19 mouse cellular contexts compared by ENCODE assay signal in genomic region chr1:39287831-39288230, GRCm38 (mm10).
DNase-seq lines count a peak whose midpoint lies in the region; ATAC-seq and TF ChIP-seq lines count a peak whose summit lies in the region.
"Had no signal": no experiment of that assay in that cellular context is flagged by ENCODE, and none has a peak within 500 bp of the region (broad histone marks: within the 10 kb centered on the region; RNA-seq: fewer than 3 reads in every experiment).

No protein-coding gene starts in this region.

- H3K27me3 ChIP-seq in embryonic facial prominence, embryonic 14.5 days (replicated peaks; ENCODE audit: control insufficient read depth, insufficient read depth, low read length): no peaks in the 10 kb centered on the region
- H3K27me3 ChIP-seq in embryonic facial prominence, embryonic 10.5 days (replicated peaks; ENCODE audit: low read depth, poor library complexity, severe bottlenecking): no peaks in the 10 kb centered on the region
- no peaks in the 10 kb centered on the region for H3K27me3 ChIP-seq in liver, adult 2 months (ENCODE audit: control insufficient read depth, insufficient read depth, low read length)
- H3K27me3 ChIP-seq in liver, embryonic 11.5 days (replicated peaks; ENCODE audit: control insufficient read depth, insufficient read depth, low read length): no peaks in the 10 kb centered on the region
- H3K27me3 ChIP-seq: forebrain, embryonic 13.5 days; limb, embryonic 13.5 days; liver, embryonic 15.5 days had no signal

- H3K4me2 ChIP-seq in embryonic facial prominence, embryonic 14.5 days (ENCODE audit: low read depth, low read length): no peak overlapping the region
- no peak overlapping the region for H3K4me2 ChIP-seq in liver, embryonic 11.5 days
- H3K4me2 ChIP-seq: forebrain, embryonic 13.5 days; limb, embryonic 13.5 days; liver, embryonic 15.5 days had no signal

- TF ChIP-seq CTCF in liver, adult 2 months (IDR thresholded peaks at IDR 0.05; ENCODE audit: low read depth, low read length): no peak
- TF ChIP-seq CTCF in embryonic fibroblast, embryonic 13.5 days (IDR thresholded peaks at IDR 0.05; ENCODE audit: borderline replicate concordance, insufficient read depth, low read length): no peak

- peak; percentile 52 for DNase-seq in embryonic facial prominence, embryonic 14.5 days (ENCODE audit: low spot score)
- DNase-seq in embryonic facial prominence, embryonic 10.5 days (ENCODE audit: low spot score): no peak
- DNase-seq in liver, adult 2 months (ENCODE audit: extremely low read depth, low read depth, low spot score): peak; percentile 36
- no peak for DNase-seq in liver, embryonic 11.5 days (ENCODE audit: low spot score)
- DNase-seq in heart, postnatal 10 days: peak; percentile 64 to 66
- no peak for DNase-seq in right cerebral cortex, adult 2 months (ENCODE audit: low spot score in 2 of 2)
- DNase-seq: cerebellum, adult 2 months; cerebellum, postnatal 36 days; gastrocnemius, postnatal 25 days; kidney, postnatal 10 days; thymus, postnatal 14 days had no signal

- H3K27ac ChIP-seq in embryonic facial prominence, embryonic 14.5 days (replicated peaks; ENCODE audit: low read depth, low read length): no peak overlapping the region
- H3K27ac ChIP-seq in embryonic facial prominence, embryonic 10.5 days (replicated peaks): no peak overlapping the region
- H3K27ac ChIP-seq in liver, adult 2 months (replicated peaks; ENCODE audit: insufficient read depth, low read depth, low read length): no peak overlapping the region
- H3K27ac ChIP-seq in liver, embryonic 11.5 days (ENCODE audit: low read depth, low read length): no peak overlapping the region
- H3K27ac ChIP-seq in embryonic fibroblast, embryonic 13.5 days (ENCODE audit: insufficient read depth, low read length): peak overlapping the region; percentile 59; the same call in 1 of the 2 replicates
- H3K27ac ChIP-seq: forebrain, embryonic 13.5 days; limb, embryonic 13.5 days; liver, embryonic 15.5 days had no signal

- no peak for TF ChIP-seq POLR2A in liver, adult 2 months (IDR thresholded peaks at IDR 0.05; ENCODE audit: extremely low read depth, insufficient read depth, low read length)
- TF ChIP-seq POLR2A in embryonic fibroblast, embryonic 13.5 days (IDR thresholded peaks at IDR 0.05; ENCODE audit: low read depth, low read length): no peak

- H3K9ac ChIP-seq in embryonic facial prominence, embryonic 14.5 days (ENCODE audit: low read depth, low read length): no peak overlapping the region
- H3K9ac ChIP-seq in liver, adult 2 months (ENCODE audit: low read depth, low read length): no peak overlapping the region
- H3K9ac ChIP-seq in liver, embryonic 11.5 days (ENCODE audit: low read depth, low read length): no peak overlapping the region
- H3K9ac ChIP-seq: forebrain, embryonic 13.5 days; limb, embryonic 13.5 days; liver, embryonic 15.5 days had no signal

- no peak for ATAC-seq in embryonic facial prominence, embryonic 14.5 days (ENCODE audit: low read depth)
- ATAC-seq in liver, embryonic 11.5 days (replicated peaks; ENCODE audit: low FRiP score): no peak
- ATAC-seq: forebrain, embryonic 13.5 days; hindbrain, embryonic 16.5 days; intestine, postnatal 0 days had no signal

- no peaks in the 10 kb centered on the region for H3K79me2 ChIP-seq in liver, adult 2 months (ENCODE audit: control insufficient read depth, insufficient read depth, low read length)

- no peak overlapping the region for H3K4me3 ChIP-seq in embryonic facial prominence, embryonic 14.5 days (ENCODE audit: low read depth, low read length)
- no peak overlapping the region for H3K4me3 ChIP-seq in embryonic facial prominence, embryonic 10.5 days
- no peak overlapping the region for H3K4me3 ChIP-seq in liver, adult 2 months (ENCODE audit: insufficient read depth, low read depth, low read length)
- no peak overlapping the region for H3K4me3 ChIP-seq in liver, embryonic 11.5 days (ENCODE audit: low read depth, low read length)
- no peak overlapping the region for H3K4me3 ChIP-seq in embryonic fibroblast, embryonic 13.5 days (ENCODE audit: insufficient read depth, low read length)
- H3K4me3 ChIP-seq: erythroblast, embryonic 14.5 days; forebrain, embryonic 13.5 days; limb, embryonic 13.5 days; liver, embryonic 15.5 days had no signal

- WGBS in embryonic facial prominence, embryonic 14.5 days: 66% methylated on average over 4 of the region's 4 CpGs
- WGBS in embryonic facial prominence, embryonic 10.5 days: 83% methylated on average over 4 of the region's 4 CpGs
- 43% methylated on average over 4 of the region's 4 CpGs for WGBS in liver, adult 2 months
- WGBS in liver, embryonic 11.5 days: 58% methylated on average over 4 of the region's 4 CpGs

- H3K9me3 ChIP-seq in embryonic facial prominence, embryonic 14.5 days (ENCODE audit: control insufficient read depth, low read length): no peaks in the 10 kb centered on the region
- H3K9me3 ChIP-seq in embryonic facial prominence, embryonic 10.5 days: no peaks in the 10 kb centered on the region
- H3K9me3 ChIP-seq in liver, embryonic 11.5 days (ENCODE audit: control insufficient read depth, low read length): no peaks in the 10 kb centered on the region
- H3K9me3 ChIP-seq: forebrain, embryonic 13.5 days; G1E; limb, embryonic 13.5 days; liver, embryonic 15.5 days had no signal

- H3K4me1 ChIP-seq in embryonic facial prominence, embryonic 14.5 days (ENCODE audit: control insufficient read depth, insufficient read depth, low read length): no peaks in the 10 kb centered on the region
- no peaks in the 10 kb centered on the region for H3K4me1 ChIP-seq in embryonic facial prominence, embryonic 10.5 days
- H3K4me1 ChIP-seq in liver, adult 2 months (ENCODE audit: control insufficient read depth, insufficient read depth, low read length): peaks cover 12% of the 10 kb centered on the region
- H3K4me1 ChIP-seq in liver, embryonic 11.5 days (replicated peaks; ENCODE audit: control insufficient read depth, insufficient read depth, low read length): no peaks in the 10 kb centered on the region
- peaks cover 5% of the 10 kb centered on the region for H3K4me1 ChIP-seq in embryonic fibroblast, embryonic 13.5 days (ENCODE audit: control insufficient read depth, insufficient read depth, low read length)
- H3K4me1 ChIP-seq: forebrain, embryonic 13.5 days; limb, embryonic 13.5 days; liver, embryonic 15.5 days had no signal

- no peaks in the 10 kb centered on the region for H3K36me3 ChIP-seq in embryonic facial prominence, embryonic 14.5 days (ENCODE audit: control insufficient read depth, insufficient read depth, low read length)
- no peaks in the 10 kb centered on the region for H3K36me3 ChIP-seq in embryonic facial prominence, embryonic 10.5 days (replicated peaks)
- 0 out of 2 replicates have a peak, but pooled peaks cover 2% of the 10 kb centered on the region for H3K36me3 ChIP-seq in liver, adult 2 months (ENCODE audit: control insufficient read depth, insufficient read depth, low read length)
- no peaks in the 10 kb centered on the region for H3K36me3 ChIP-seq in liver, embryonic 11.5 days (ENCODE audit: control insufficient read depth, insufficient read depth, low read length)
- H3K36me3 ChIP-seq: G1E; limb, embryonic 13.5 days; liver, embryonic 15.5 days had no signal

- intact Hi-C loops in heart, postnatal 10 days (cut with DNase I): loop anchor here (5.0 kb wide), 1 partner anchor 39 kb away; no protein-coding TSS in a partner anchor

Comparison
In these comparisons a context has a peak if more than half of its experiments do, and no peak if none do; other contexts are left out.
1. DNase-seq: peak in embryonic facial prominence, embryonic 14.5 days (single experiment), liver, adult 2 months (single experiment) and heart, postnatal 10 days (2 of 2); none in embryonic facial prominence, embryonic 10.5 days (single experiment), liver, embryonic 11.5 days (single experiment) and right cerebral cortex, adult 2 months (0 of 2).